Mouse (Mus musculus): ENCODE data around the gene Cops7b.

- no peak for TF ChIP-seq POU5F1 (IDR thresholded peaks at IDR 0.05; ENCODE audit: borderline replicate concordance, low read length)
- TF ChIP-seq CTCF (conservative IDR thresholded peaks at IDR 0.05; ENCODE audit: low read length), result no peak
- no peak for TF ChIP-seq NANOG (IDR thresholded peaks at IDR 0.05; ENCODE audit: borderline replicate concordance, low read length)
Measured at GRCm38 (mm10) chr1:86562663-86563062, 20.0 kb upstream of the Cops7b start.
